Mouse (Mus musculus) neural tube, postnatal 0 days (tissue): ENCODE measurements around the gene Nim1k. TPM values are rescaled to one million over a fixed set of nuclear protein-coding genes. Genes with fewer than 3 reads are reported as not detected.

Source experiments
- polyA plus RNA-seq: library from polyadenylated mRNA; unstranded; fragments of >200 nt; fragmentation: Nextera tagmentation; extraction: Ambion mirVana; gene quantifications from 2 replicates; pipeline ENCODE4 v1.2.1, GENCODE M21; 2015

Gene Nim1k
- polyA plus RNA-seq, result 10.9 TPM in 2 replicates

DNA sequence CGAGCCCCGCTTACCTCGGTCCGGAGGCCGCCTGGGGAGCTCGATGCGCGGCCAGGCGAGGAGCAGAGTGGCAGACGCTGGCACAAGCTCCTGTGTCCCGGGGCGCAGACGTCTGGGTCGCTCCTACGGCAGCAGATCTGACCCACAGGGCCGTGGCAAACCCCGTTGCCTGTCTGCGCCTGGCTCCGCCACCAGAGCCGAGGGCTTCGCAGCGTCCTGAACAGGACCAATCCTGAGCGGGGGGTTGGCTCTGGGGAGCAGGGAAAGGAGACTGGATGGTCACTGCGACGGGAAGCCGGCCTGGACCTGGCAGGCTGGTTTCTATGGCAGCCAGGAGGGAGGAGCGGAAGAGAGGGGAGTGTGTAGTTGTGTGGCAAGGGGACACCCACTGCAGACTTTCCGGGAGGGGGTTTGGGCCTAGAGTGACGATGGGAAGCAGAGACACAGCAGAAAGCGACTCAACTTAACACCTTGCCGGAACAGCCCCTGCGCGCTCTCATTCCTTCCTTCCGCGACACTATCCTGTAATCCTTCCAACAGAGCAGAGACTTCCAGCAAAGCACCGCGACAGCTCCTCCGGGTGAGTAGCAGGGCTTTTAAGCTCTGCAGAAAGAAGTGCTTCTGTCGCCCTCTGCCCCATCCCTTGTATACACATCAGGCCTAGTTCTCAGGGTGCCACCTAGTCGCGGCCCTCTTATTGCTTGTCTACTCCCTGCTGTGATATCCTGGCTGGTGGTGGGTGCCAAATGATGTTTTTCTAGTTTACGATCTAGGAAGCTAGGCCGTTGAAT lies at the start of gene Nim1k:
TSS of gene Nim1k (minus strand) at position 202 of the 791 bp plus-strand sequence.

DNA sequence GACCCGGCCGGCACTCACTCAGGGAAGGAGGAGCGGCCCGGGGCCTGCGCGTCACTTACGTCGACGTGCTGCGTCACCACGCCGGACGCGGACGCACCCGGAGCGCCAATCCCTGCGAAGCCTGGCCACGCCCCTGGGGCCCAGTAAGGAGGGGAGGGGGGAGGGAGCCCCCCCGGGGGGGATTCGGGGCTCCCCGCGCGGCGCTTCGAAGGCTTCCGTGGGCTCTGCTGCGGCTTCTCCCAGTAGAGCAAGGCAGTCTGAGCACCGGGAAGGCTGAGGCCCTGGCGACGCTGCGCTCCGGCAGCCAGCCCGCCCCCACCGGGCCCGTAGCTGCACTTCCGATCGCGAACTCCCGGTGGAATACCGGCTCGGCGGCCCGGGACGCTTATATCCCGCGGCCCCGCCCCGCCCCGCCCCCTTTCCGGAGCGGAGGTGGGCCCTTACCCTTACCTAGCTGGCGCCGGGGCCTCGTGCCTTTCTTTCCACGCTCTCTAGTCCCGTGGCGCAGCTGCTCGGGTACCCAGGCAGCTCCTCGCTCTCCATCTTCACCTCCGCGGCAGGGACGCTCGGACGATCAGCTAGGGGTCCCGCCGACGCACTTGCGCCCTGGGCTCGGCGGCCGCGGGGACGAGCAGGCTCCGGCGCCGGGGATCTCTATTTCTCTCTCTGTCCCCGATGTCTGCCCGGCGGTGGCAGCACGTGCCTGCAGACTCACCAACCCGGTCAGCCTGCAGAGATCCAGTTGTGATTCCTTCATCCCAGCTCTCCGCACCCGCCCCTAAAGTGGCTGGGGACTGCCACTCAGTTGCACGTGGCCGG lies 35.3 kb upstream of the Nim1k start, which contains the start of gene Zfp131:
TSS of gene Zfp131 (minus strand) at position 129 of the 819 bp plus-strand sequence.

GRCm38 (mm10) chr13:119690039-119690728 lies 65.5 kb downstream of the Nim1k start, which contains the start of gene Hmgcs1:
Hmgcs1 (plus strand) TSS chr13:119690379.

Other genes with a start within 250 kb of the Nim1k start
- gene Ccl28, start 132.1 kb downstream of the Nim1k start, polyA plus RNA-seq, result 0.17 and 0.39 TPM in 2 replicates
- 304 and 317 TPM in 2 replicates for gene Hmgcs1, start 65.5 kb downstream of the Nim1k start, polyA plus RNA-seq
- gene Zfp131, start 35.0 kb upstream of the Nim1k start, polyA plus RNA-seq, result 27.0 and 30.4 TPM in 2 replicates
- gene AF067063, start 74.3 kb upstream of the Nim1k start, polyA plus RNA-seq, result not detected in 2 replicates
- not detected in 2 replicates for gene D13Ertd608e, start 80.1 kb upstream of the Nim1k start, polyA plus RNA-seq
- gene Tcstv1, start 138.9 kb upstream of the Nim1k start, polyA plus RNA-seq, result not detected in 2 replicates
- gene Gm21761, start 173.4 kb upstream of the Nim1k start, polyA plus RNA-seq, result not detected in 2 replicates
- gene B020031M17Rik, start 194.9 kb upstream of the Nim1k start, polyA plus RNA-seq, result not detected in 2 replicates